Mouse (Mus musculus) C2C12 (cell line): ENCODE data around the gene Anks1b. TPM values are rescaled to one million over a fixed set of nuclear protein-coding genes. Genes with fewer than 3 reads are reported as not detected.

Experiments
- H3K27me3 ChIP-seq: one replicate; pipeline ENCODE4 v1.6.1; 2011; ENCODE audit not compliant: control insufficient read depth, insufficient read depth, insufficient read length
- H3K36me3 ChIP-seq: one replicate; pipeline ENCODE4 v1.6.1; 2011; ENCODE audit not compliant: control insufficient read depth, insufficient read depth
- H3K4me3 ChIP-seq: one replicate; pipeline ENCODE4 v1.5.1; 2011; ENCODE audit warnings: mild to moderate bottlenecking, control low read depth; ENCODE audit not compliant: poor library complexity, insufficient read depth, severe bottlenecking
- H3K79me2 ChIP-seq: one replicate; pipeline ENCODE4 v1.6.1; 2011; ENCODE audit not compliant: control insufficient read depth, insufficient read depth
- H3K79me3 ChIP-seq: one replicate; pipeline ENCODE4 v1.6.1; 2011; ENCODE audit warnings: low read depth, control low read depth
- H3ac ChIP-seq: one replicate; pipeline ENCODE3; 2011; ENCODE audit warnings: low read depth; ENCODE audit not compliant: control insufficient read depth, insufficient read length
- CEBPB ChIP-seq: IDR thresholded peaks from one replicate; pipeline ENCODE4 v1.6.1; 2011; ENCODE audit warnings: low read depth, mild to moderate bottlenecking, control low read depth, moderate library complexity
- CTCF ChIP-seq: IDR thresholded peaks from one replicate; pipeline ENCODE4 v1.5.1; 2011; ENCODE audit not compliant: control insufficient read depth, insufficient read depth, insufficient read length
- FOSL1 ChIP-seq: IDR thresholded peaks from one replicate; pipeline ENCODE4 v1.8.0; 2011; ENCODE audit warnings: mild to moderate bottlenecking, low read length; ENCODE audit not compliant: poor library complexity, insufficient read depth, severe bottlenecking
- MAX ChIP-seq: IDR thresholded peaks from one replicate; pipeline ENCODE4 v1.6.1; 2011; ENCODE audit warnings: mild to moderate bottlenecking, control low read depth
- MYOD1 ChIP-seq: IDR thresholded peaks from one replicate; pipeline ENCODE4 v1.6.1; 2011; ENCODE audit warnings: low read depth; ENCODE audit not compliant: control insufficient read depth, insufficient read length
- MYOG ChIP-seq: IDR thresholded peaks from one replicate; pipeline ENCODE4 v1.6.1; 2011; ENCODE audit not compliant: control insufficient read depth, insufficient read length; ENCODE audit errors: extremely low read depth
- USF1 ChIP-seq: IDR thresholded peaks from one replicate; pipeline ENCODE4 v1.6.1; 2011; ENCODE audit warnings: low read depth, mild to moderate bottlenecking, control low read depth, moderate library complexity
- polyA plus RNA-seq: library from polyadenylated mRNA; unstranded; fragments of >200 nt; fragmentation: generic; extraction: Trizol; gene quantifications from one replicate; pipeline ENCODE4 v1.2.1, GENCODE M21; 2012; ENCODE audit warnings: missing spikeins

Anks1b gene
- polyA plus RNA-seq, 1 experiment, result 0.27 TPM

DNA sequence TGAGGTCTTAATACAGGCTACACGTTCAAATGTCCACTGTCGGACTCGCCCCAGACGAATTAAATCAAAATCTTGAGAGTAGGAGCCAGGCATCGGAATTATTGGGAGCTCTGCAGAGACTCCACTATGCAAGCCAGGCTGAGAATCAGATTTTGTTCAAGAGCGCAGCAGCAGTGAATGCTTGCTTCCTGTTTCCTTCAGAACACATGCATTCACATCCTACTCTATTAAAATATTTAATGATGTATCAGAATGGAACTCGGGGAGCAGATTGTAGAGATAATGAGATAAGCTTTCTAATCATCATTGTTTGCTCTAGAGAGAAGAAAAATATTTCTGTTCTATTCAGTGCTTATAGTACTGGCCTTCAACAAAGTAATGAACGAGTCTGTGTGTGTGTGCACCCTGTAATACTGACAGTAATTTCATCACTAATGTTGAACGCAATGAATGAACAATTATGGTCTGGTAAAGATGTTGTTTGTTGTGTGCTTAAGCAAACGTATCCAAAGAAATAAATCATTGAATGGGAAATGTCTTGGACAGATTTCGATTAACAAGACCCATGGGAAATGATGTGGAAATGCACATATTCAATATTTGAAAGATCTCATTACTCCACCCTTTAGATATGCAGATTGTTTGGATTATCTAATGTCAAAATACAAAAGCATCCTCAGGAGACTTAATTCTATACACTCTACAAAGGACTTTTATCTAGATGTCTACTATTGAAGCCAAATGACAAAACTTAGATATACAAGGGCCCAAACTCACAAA is 835.7 kb downstream of the Anks1b start:
- Histone ChIP-seq H3K79me2 (no peaks in the 10 kb centered on the region), H3K36me3 (no peaks in the 10 kb centered on the region), H3K27me3 (no peaks in the 10 kb centered on the region), H3K4me3 (no peak overlapping the region), H3K79me3 (no peaks in the 10 kb centered on the region), H3ac (no peak overlapping the region)
- no peak for TF ChIP-seq CEBPB
- no peak for TF ChIP-seq CTCF
- no peak for TF ChIP-seq MYOG
- TF ChIP-seq MYOD1, result no peak
- no peak for TF ChIP-seq USF1
- no peak for TF ChIP-seq MAX
- TF ChIP-seq FOSL1, result no peak

DNA sequence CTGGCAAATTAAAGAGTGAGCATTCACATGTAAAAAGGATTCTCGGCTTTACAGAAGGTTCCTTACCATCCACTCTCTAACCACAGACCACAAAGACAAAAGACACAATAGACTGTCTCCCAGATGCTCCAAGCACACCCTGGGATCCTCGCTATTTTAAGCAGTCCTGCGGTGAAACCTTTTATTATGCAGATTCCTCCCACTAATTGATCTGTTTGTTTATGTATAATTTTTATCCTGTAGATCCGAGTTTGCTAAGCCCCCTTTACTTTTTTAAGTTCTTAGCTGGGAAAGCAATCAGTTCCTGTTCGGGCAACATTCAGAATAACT is 836.3 kb downstream of the Anks1b start:
- H3ac ChIP-seq, result no peak overlapping the region
- H3K4me3 ChIP-seq, result no peak overlapping the region
- H3K79me3 ChIP-seq, result no peaks in the 10 kb centered on the region
- H3K36me3 ChIP-seq, result no peaks in the 10 kb centered on the region
- no peaks in the 10 kb centered on the region for H3K27me3 ChIP-seq
- H3K79me2 ChIP-seq, result no peaks in the 10 kb centered on the region
- TF ChIP-seq MYOD1, result no peak
- TF ChIP-seq FOSL1, result no peak
- TF ChIP-seq CEBPB, result no peak
- TF ChIP-seq CTCF, result no peak
- TF ChIP-seq USF1, result no peak
- TF ChIP-seq MAX, result no peak
- TF ChIP-seq MYOG, result no peak

DNA sequence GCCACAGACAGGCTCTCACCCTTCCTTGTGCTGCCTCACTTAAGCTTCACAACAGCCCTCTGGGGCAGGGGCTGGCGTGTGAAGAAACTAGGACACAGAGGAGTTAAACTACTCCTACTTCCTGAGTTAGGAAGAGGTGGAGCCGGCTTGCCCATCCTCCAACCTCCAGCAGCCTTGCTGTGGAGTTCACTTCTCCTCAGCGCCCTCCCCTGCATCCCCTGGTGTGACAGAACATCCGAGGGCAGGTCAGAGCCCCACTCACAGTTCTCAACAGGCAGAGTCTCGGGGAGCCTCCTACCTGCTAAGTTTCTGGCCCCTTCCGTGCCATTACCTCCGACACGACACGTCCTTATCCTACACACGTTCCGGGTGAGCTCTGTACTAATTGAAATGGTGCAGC is 844.7 kb downstream of the Anks1b start:
- H3K79me3 ChIP-seq, result no peaks in the 10 kb centered on the region
- H3K36me3 ChIP-seq, result no peaks in the 10 kb centered on the region
- no peak for TF ChIP-seq CEBPB
- TF ChIP-seq CTCF, result no peak
- no peak for TF ChIP-seq MYOG
- no peak for TF ChIP-seq USF1
- no peak for TF ChIP-seq FOSL1
- no peak for TF ChIP-seq MAX
- TF ChIP-seq MYOD1, result no peak
- no peak overlapping the region for H3ac ChIP-seq
- no peaks in the 10 kb centered on the region for H3K27me3 ChIP-seq
- H3K79me2 ChIP-seq, result no peaks in the 10 kb centered on the region
- no peak overlapping the region for H3K4me3 ChIP-seq

- no peak for TF ChIP-seq USF1
- no peak for TF ChIP-seq MYOG
- no peak for TF ChIP-seq MAX
- TF ChIP-seq CTCF, result no peak
- no peak for TF ChIP-seq MYOD1
- TF ChIP-seq CEBPB, result no peak
- no peak for TF ChIP-seq FOSL1
- H3ac ChIP-seq, result no peak overlapping the region
- no peaks in the 10 kb centered on the region for H3K36me3 ChIP-seq
- H3K4me3 ChIP-seq, result no peak overlapping the region
- H3K79me3 ChIP-seq, result no peaks in the 10 kb centered on the region
- no peaks in the 10 kb centered on the region for H3K79me2 ChIP-seq
- no peaks in the 10 kb centered on the region for H3K27me3 ChIP-seq
Observed at GRCm38 (mm10) chr10:90718684-90719083, 845.4 kb downstream of the Anks1b start.

DNA sequence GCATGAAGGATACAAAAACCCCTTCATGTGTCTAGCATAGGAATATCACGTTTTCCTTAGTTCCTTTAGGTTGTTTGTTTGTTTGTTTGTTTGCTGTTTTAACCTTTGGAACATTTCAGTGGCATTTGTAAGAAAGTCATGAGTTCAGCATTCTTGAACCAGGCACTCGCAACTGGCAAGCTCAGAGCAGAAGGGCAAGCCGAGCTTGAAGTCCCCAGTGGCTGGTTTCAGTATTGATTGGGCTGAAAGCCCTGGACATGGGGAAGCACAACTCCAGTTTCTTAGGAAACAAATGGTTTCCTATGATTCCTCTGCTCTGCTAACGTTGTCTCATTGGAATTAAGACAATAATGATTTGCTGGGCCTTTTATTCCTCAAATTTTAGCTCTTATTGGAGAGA is 846.7 kb downstream of the Anks1b start:
- no peaks in the 10 kb centered on the region for H3K79me2 ChIP-seq
- no peak overlapping the region for H3ac ChIP-seq
- no peaks in the 10 kb centered on the region for H3K27me3 ChIP-seq
- TF ChIP-seq CTCF (no peak), USF1 (no peak), FOSL1 (no peak), CEBPB (no peak), MYOD1 (no peak), MAX (no peak), MYOG (no peak)
- no peaks in the 10 kb centered on the region for H3K79me3 ChIP-seq
- H3K4me3 ChIP-seq, result no peak overlapping the region
- H3K36me3 ChIP-seq, result no peaks in the 10 kb centered on the region
